11 mouse cellular contexts compared by ENCODE assay signal in genomic region chr19:55380764-55381163, GRCm38 (mm10).
A peak's percentile ranks its signal among the peaks of the same experiment; 100 is the strongest.
DNase-seq lines count a peak whose midpoint lies in the region; ATAC-seq and TF ChIP-seq lines count a peak whose summit lies in the region.
"Had no signal": no experiment of that assay in that cellular context is flagged by ENCODE, and none has a peak within 500 bp of the region (broad histone marks: within the 10 kb centered on the region; RNA-seq: fewer than 3 reads in every experiment).

No protein-coding gene starts in this region.

- TF ChIP-seq CTCF in kidney, postnatal 0 days (IDR thresholded peaks at IDR 0.05; ENCODE audit: low read depth), result peak; percentile 35; the same call in 1 of the 2 replicates

- 0 out of 2 replicates have a peak overlapping the region, but pooled peaks have one; percentile 27 for H3K4me2 ChIP-seq in kidney, postnatal 0 days (ENCODE audit: low read length)
- peak overlapping the region; percentile 43 for H3K4me2 ChIP-seq in hindbrain, embryonic 12.5 days (replicated peaks)
- H3K4me2 ChIP-seq in neural tube, embryonic 12.5 days (replicated peaks), result peak overlapping the region; percentile 52
- H3K4me2 ChIP-seq: heart, embryonic 15.5 days had no signal

- no peaks in the 10 kb centered on the region for H3K36me3 ChIP-seq in kidney, postnatal 0 days (ENCODE audit: insufficient read depth, low read length)
- H3K36me3 ChIP-seq in hindbrain, embryonic 12.5 days, result no peaks in the 10 kb centered on the region
- no peaks in the 10 kb centered on the region for H3K36me3 ChIP-seq in neural tube, embryonic 12.5 days
- H3K36me3 ChIP-seq: heart, embryonic 15.5 days had no signal

- H3K27me3 ChIP-seq in kidney, postnatal 0 days (ENCODE audit: insufficient read depth, low read length), result no peaks in the 10 kb centered on the region
- H3K27me3 ChIP-seq in hindbrain, embryonic 12.5 days, result no peaks in the 10 kb centered on the region
- H3K27me3 ChIP-seq in neural tube, embryonic 12.5 days (replicated peaks), result no peaks in the 10 kb centered on the region
- H3K27me3 ChIP-seq: CH12.LX; heart, embryonic 15.5 days had no signal

- H3K9me3 ChIP-seq in kidney, postnatal 0 days (replicated peaks; ENCODE audit: low read length), result no peaks in the 10 kb centered on the region
- H3K9me3 ChIP-seq in hindbrain, embryonic 12.5 days (replicated peaks), result no peaks in the 10 kb centered on the region
- no peaks in the 10 kb centered on the region for H3K9me3 ChIP-seq in neural tube, embryonic 12.5 days
- H3K9me3 ChIP-seq: heart, embryonic 15.5 days had no signal

- no peaks in the 10 kb centered on the region for H3K4me1 ChIP-seq in kidney, postnatal 0 days (replicated peaks; ENCODE audit: insufficient read depth, low read length)
- peaks cover 20% of the 10 kb centered on the region for H3K4me1 ChIP-seq in hindbrain, embryonic 12.5 days
- H3K4me1 ChIP-seq in neural tube, embryonic 12.5 days, result peaks cover 26% of the 10 kb centered on the region
- H3K4me1 ChIP-seq: heart, embryonic 15.5 days had no signal

- no peak overlapping the region for H3K4me3 ChIP-seq in kidney, postnatal 0 days (replicated peaks; ENCODE audit: low read depth, low read length)
- 0 out of 2 replicates have a peak overlapping the region, but pooled peaks have one; percentile 6 for H3K4me3 ChIP-seq in hindbrain, embryonic 12.5 days
- H3K4me3 ChIP-seq in neural tube, embryonic 12.5 days, result no peak overlapping the region
- H3K4me3 ChIP-seq: heart, embryonic 15.5 days had no signal

- peak; percentile 38 for DNase-seq in kidney, postnatal 0 days (ENCODE audit: low spot score)
- no peak for DNase-seq in kidney, adult 9 months
- DNase-seq in embryo, embryonic 9.5 days (ENCODE audit: extremely low spot score), result peak; percentile 50
- DNase-seq in frontal cortex, postnatal 36 days (ENCODE audit: low spot score in 2 of 2), result no peak
- DNase-seq in right cerebral cortex, postnatal 14 days, result no peak
- no peak for DNase-seq in adrenal gland, adult 18-20 months (ENCODE audit: low spot score in 2 of 2)
- DNase-seq: layer of hippocampus, postnatal 36 days had no signal

- ATAC-seq in kidney, postnatal 0 days (replicated peaks; ENCODE audit: low FRiP score, low read depth), result no peak
- 0 out of 2 replicates have a peak, but pooled peaks have one; percentile 61 for ATAC-seq in hindbrain, embryonic 12.5 days (ENCODE audit: low FRiP score)
- ATAC-seq in neural tube, embryonic 12.5 days (ENCODE audit: low FRiP score, low read depth), result peak; percentile 58; the same call in 1 of the 2 replicates

- no peak overlapping the region for H3K9ac ChIP-seq in kidney, postnatal 0 days (ENCODE audit: low read depth, low read length)
- H3K9ac ChIP-seq in hindbrain, embryonic 12.5 days, result no peak overlapping the region
- no peak overlapping the region for H3K9ac ChIP-seq in neural tube, embryonic 12.5 days
- H3K9ac ChIP-seq: heart, embryonic 15.5 days had no signal

- no peak overlapping the region for H3K27ac ChIP-seq in kidney, postnatal 0 days
- H3K27ac ChIP-seq in hindbrain, embryonic 12.5 days, result no peak overlapping the region
- H3K27ac ChIP-seq in neural tube, embryonic 12.5 days, result no peak overlapping the region
- H3K27ac ChIP-seq: heart, embryonic 15.5 days had no signal

- WGBS in kidney, postnatal 0 days, result 26% methylated on average over 12 of the region's 12 CpGs
- WGBS in hindbrain, embryonic 12.5 days, result 7% methylated on average over 12 of the region's 12 CpGs
- WGBS in neural tube, embryonic 12.5 days, result 14% methylated on average over 12 of the region's 12 CpGs

Comparison
In these comparisons a context has a peak if more than half of its experiments do, and no peak if none do; other contexts are left out.
1. DNase-seq: peak in kidney, postnatal 0 days (single experiment) and embryo, embryonic 9.5 days (single experiment); none in kidney, adult 9 months (single experiment), frontal cortex, postnatal 36 days (0 of 2), right cerebral cortex, postnatal 14 days (single experiment) and adrenal gland, adult 18-20 months (0 of 2).
2. Peak in every context shown above with its lines, with median percentiles within 50 percentile points of each other: H3K4me2 ChIP-seq.